Mouse (Mus musculus) liver, postnatal 0 days (tissue): ENCODE results near the gene Arhgef19. TPM values are rescaled to one million over a fixed set of nuclear protein-coding genes. Genes with fewer than 3 reads are reported as not detected.

ENCODE experiments used
- ATAC-seq: fragments of 200-750 bp; cut with Nextera tagmentation; 2 replicates; pipeline ENCODE4 v1.8.0; 2017; ENCODE audit warnings: mild to moderate bottlenecking, moderate library complexity
- DNase-seq: peaks from one replicate; pipeline ENCODE4 v3.0.0-alpha.2; 2016
- H3K27ac ChIP-seq: fragments of 300-500 bp; sonication (generic); 2 replicates; pipeline ENCODE4 v1.5.1; 2014; ENCODE audit warnings: antibody characterized with exemption, moderate library complexity, mild to moderate bottlenecking, low read depth
- H3K27me3 ChIP-seq: fragments of 300-500 bp; sonication (generic); 2 replicates; pipeline ENCODE4 v1.6.1; 2014; ENCODE audit warnings: low read length, control low read depth, mixed read lengths; ENCODE audit not compliant: insufficient read depth
- H3K36me3 ChIP-seq: fragments of 300-500 bp; sonication (generic); replicated peaks from 2 replicates; pipeline ENCODE4 v1.6.1; 2014; ENCODE audit warnings: mild to moderate bottlenecking, control low read depth, low read length, moderate library complexity, mixed read lengths; ENCODE audit not compliant: insufficient read depth
- H3K4me1 ChIP-seq: fragments of 300-500 bp; sonication (generic); 2 replicates; pipeline ENCODE4 v1.6.1; 2014; ENCODE audit warnings: antibody characterized with exemption, mild to moderate bottlenecking, control low read depth; ENCODE audit not compliant: insufficient read depth
- H3K4me2 ChIP-seq: fragments of 300-500 bp; sonication (generic); 2 replicates; pipeline ENCODE4 v1.6.1; 2014; ENCODE audit warnings: low read depth, mild to moderate bottlenecking, low read length, moderate library complexity, mixed read lengths
- H3K4me3 ChIP-seq: fragments of 300-500 bp; sonication (generic); 2 replicates; pipeline ENCODE4 v1.5.1; 2014; ENCODE audit warnings: low read depth, low read length
- H3K9ac ChIP-seq: fragments of 300-500 bp; sonication (generic); replicated peaks from 2 replicates; pipeline ENCODE4 v1.6.1; 2014; ENCODE audit warnings: mild to moderate bottlenecking, moderate library complexity
- H3K9me3 ChIP-seq: fragments of 300-500 bp; sonication (generic); 2 replicates; pipeline ENCODE4 v1.6.1; 2016; ENCODE audit warnings: mild to moderate bottlenecking, control low read depth, low read length, mixed read lengths
- CTCF ChIP-seq: sonication (generic); IDR thresholded peaks from 2 replicates; pipeline ENCODE4 v1.5.1; 2016; ENCODE audit warnings: antibody characterized with exemption, low read depth
- EP300 ChIP-seq: IDR thresholded peaks from 2 replicates; pipeline ENCODE4 v1.6.1; 2016; ENCODE audit warnings: antibody characterized with exemption, low read depth, mild to moderate bottlenecking
- WGBS: fragments of 180-500 bp; shearing (Covaris S2); extraction: QIAGEN DNeasy Blood & Tissue Kit; methylation state at CpG from one replicate; pipeline ENCODE4 v1.1.7; 2014; ENCODE audit not compliant: insufficient replicate concordance; 5-methylcytosine and 5-hydroxymethylcytosine counted together
- polyA plus RNA-seq: library from polyadenylated mRNA; unstranded; fragments of >200 nt; fragmentation: Nextera tagmentation; extraction: Ambion mirVana; gene quantifications from 2 replicates; pipeline ENCODE4 v1.2.1, GENCODE M21; 2015

Gene Arhgef19
- polyA plus RNA-seq, 1 experiment from 2014 or later: 3.0 TPM

DNA sequence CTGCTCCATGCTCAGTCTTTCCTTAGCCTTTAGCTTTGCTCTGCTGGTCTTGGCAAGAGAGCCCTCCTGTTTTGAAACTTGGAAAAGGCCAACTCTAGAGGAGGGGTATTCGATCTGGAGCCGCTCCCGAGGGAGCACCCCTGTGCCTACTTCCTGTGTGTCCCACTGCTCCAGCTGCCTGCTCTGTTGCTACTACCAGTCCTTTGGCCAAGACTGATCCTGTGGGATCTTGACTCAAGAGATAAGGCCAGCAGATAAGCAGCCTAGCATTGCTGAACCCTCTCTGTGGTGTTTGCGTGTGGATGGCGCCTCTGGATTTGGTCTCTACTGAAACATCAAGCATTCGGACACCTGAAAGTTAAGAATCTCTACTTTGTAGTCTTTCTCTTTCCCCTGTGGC, 37.1 kb upstream of the Arhgef19 start:
- 88% methylated on average over 6 of the region's 6 CpGs for WGBS
- H3K4me1 ChIP-seq: no peaks in the 10 kb centered on the region
- H3K9ac ChIP-seq: no peak overlapping the region
- H3K27me3 ChIP-seq: no peaks in the 10 kb centered on the region
- no peak overlapping the region for H3K4me3 ChIP-seq
- H3K27ac ChIP-seq: no peak overlapping the region
- no peak for TF ChIP-seq EP300
- no peak for TF ChIP-seq CTCF
- ATAC-seq: no peak
- H3K4me2 ChIP-seq: no peak overlapping the region
- no peaks in the 10 kb centered on the region for H3K9me3 ChIP-seq
- DNase-seq: no peak
- peaks cover 60% of the 10 kb centered on the region for H3K36me3 ChIP-seq

DNA sequence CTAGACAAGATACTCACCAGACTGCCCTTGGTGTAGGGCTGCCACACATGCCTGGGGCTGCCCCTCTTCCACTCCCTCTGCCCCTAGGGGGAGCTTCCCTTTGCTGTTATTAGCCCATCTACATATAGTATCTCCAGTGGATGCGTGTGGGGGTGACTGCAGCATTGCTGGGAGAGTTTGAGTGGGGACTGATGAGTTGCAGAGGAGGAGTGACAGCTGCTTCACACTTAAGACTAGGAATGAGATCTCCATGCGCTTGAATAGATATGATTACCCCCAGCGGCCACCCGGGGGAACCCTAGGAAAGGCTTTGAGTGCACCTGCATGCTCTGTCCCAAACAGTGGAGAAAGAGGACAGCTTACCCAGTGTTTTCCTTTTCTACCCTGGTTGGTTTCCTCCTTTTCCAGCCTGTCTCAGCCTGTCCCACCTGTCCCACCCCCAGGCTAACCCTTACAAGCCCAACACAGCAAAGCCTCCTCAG, 34.7 kb upstream of the Arhgef19 start:
- H3K27me3 ChIP-seq: no peaks in the 10 kb centered on the region
- TF ChIP-seq CTCF (peak; percentile 48), EP300 (no peak)
- 78% methylated on average over 4 of the region's 4 CpGs for WGBS
- no peak overlapping the region for H3K27ac ChIP-seq
- H3K4me1 ChIP-seq: no peaks in the 10 kb centered on the region
- no peak for DNase-seq
- peaks cover 35% of the 10 kb centered on the region for H3K36me3 ChIP-seq
- H3K9me3 ChIP-seq: no peaks in the 10 kb centered on the region
- ATAC-seq: peak; percentile 12; the same call in 1 of the 2 replicates
- H3K4me2 ChIP-seq: no peak overlapping the region
- H3K4me3 ChIP-seq: no peak overlapping the region
- H3K9ac ChIP-seq: no peak overlapping the region

DNA sequence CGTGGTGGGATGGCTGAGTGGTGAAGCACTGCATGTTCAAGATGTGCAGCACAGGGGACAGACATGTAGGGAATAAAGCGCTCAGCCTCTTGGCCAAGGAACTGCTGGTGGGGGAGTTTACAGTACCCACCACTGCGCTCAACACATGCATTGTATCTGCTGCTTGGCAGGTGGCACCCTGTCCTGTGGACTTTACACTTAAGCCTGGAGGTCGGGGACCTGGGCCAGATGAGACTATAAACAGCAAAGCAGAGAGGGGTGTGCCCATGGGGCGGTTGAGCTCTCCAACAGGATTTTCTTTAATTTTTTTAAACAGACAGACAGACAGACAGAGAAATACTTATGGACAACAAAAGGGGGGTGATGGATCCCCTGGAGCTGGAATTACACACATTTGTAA, 32.2 kb upstream of the Arhgef19 start:
- no peak for TF ChIP-seq CTCF
- TF ChIP-seq EP300: no peak
- Histone ChIP-seq H3K4me1 (0 out of 2 replicates have a peak, but pooled peaks cover 4% of the 10 kb centered on the region), H3K36me3 (peaks cover 13% of the 10 kb centered on the region; the same call in 1 of the 2 replicates), H3K9ac (no peak overlapping the region), H3K4me3 (no peak overlapping the region), H3K27ac (no peak overlapping the region), H3K9me3 (no peaks in the 10 kb centered on the region), H3K27me3 (no peaks in the 10 kb centered on the region), H3K4me2 (no peak overlapping the region)
- peak; percentile 55 for ATAC-seq
- no peak for DNase-seq
- WGBS: 77% methylated on average over 5 of the region's 5 CpGs

DNA sequence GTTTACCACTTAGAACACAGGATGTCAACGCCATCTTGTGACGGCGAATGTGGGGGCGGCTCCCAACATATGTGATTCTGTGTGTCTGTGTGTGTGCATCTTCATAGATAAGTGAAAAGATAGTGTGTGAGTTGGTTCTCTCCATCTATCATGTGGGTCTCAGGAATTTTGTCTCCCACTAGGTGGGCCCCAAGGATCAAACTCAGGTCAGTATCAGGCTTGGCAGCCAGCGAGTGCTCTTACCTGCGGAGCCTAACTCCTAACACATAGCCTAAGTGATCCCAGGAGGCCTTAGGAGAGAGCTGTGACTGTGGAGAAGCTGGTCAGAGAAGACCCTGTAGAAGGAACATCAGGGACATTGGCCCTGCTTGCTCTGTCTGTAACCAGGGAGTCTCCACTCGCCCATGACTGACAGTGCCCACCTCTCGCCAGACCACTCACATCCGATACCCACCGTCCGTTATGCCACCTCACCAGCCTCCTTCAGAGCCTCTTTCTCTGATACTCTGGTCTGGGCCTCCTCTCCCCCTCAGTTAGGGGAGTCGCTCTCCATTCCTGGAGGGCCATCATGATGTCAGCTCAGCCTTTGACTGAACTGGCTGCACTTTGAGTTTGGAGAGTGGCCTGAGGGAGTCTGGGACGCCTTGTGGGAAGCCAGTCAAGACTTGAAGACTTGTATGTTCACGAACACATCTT, 28.6 kb upstream of the Arhgef19 start:
- DNase-seq: no peak
- H3K36me3 ChIP-seq: peaks cover 3% of the 10 kb centered on the region; the same call in 1 of the 2 replicates
- peak overlapping the region; percentile 58 for H3K4me2 ChIP-seq
- H3K9me3 ChIP-seq: no peaks in the 10 kb centered on the region
- peak overlapping the region; percentile 77 for H3K27ac ChIP-seq
- peak overlapping the region; percentile 38 for H3K4me3 ChIP-seq
- 62% methylated on average over 14 of the region's 14 CpGs for WGBS
- H3K27me3 ChIP-seq: no peaks in the 10 kb centered on the region
- no peak for TF ChIP-seq CTCF
- TF ChIP-seq EP300: no peak
- peak overlapping the region; percentile 45 for H3K9ac ChIP-seq
- peaks cover 12% of the 10 kb centered on the region for H3K4me1 ChIP-seq
- ATAC-seq: peak; percentile 67

DNA sequence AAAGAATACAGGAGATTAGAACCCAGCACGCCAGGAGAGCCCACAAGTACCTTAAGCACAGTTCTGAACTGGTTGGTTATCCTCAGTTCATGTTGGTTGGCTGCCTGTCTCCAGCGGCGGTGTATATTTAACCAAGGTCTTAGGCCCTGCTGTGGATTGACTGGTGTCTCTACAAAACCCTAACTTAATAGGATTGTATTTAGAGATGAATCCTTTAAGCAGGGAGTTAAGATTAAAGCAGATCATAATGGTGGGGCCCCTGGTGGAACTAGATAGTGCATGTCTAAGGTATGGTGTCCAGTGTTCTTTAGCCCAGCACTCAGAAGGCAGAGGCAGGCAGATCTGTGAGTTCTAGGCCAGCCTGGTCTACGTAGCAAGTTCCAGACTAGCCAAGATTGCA, 27.7 kb upstream of the Arhgef19 start:
- 88% methylated on average over 4 of the region's 4 CpGs for WGBS
- DNase-seq (no peak), ATAC-seq (no peak)
- Histone ChIP-seq H3K9me3 (no peaks in the 10 kb centered on the region), H3K27ac (no peak overlapping the region), H3K9ac (no peak overlapping the region), H3K4me3 (no peak overlapping the region), H3K4me2 (no peak overlapping the region), H3K27me3 (no peaks in the 10 kb centered on the region), H3K36me3 (peaks cover 3% of the 10 kb centered on the region; the same call in 1 of the 2 replicates), H3K4me1 (peaks cover 12% of the 10 kb centered on the region)
- TF ChIP-seq EP300: no peak
- no peak for TF ChIP-seq CTCF

DNA sequence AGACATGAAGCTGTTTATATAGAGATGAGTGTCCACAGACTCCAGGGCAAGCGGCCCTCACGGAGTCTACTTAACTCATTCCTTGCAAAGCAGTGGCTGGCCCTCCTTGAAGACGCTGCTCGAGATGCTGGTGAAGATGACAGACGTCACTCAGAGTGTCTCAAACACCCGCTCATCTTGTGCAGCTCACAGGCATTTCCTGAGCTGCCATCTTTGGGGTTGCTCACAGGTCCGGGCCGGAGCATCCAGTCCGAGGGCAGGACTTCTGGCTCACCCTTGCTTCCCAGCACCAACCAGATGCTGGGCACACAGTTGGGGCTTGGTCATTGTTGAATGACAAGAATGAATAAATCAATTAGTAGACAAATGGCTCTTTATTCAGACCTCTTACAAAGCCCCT, 26.4 kb upstream of the Arhgef19 start:
- Histone ChIP-seq H3K4me2 (no peak overlapping the region; the same call in 1 of the 2 replicates), H3K4me1 (peaks cover 12% of the 10 kb centered on the region), H3K27me3 (no peaks in the 10 kb centered on the region), H3K36me3 (no peaks in the 10 kb centered on the region), H3K4me3 (no peak overlapping the region), H3K27ac (no peak overlapping the region), H3K9me3 (no peaks in the 10 kb centered on the region), H3K9ac (no peak overlapping the region)
- whole genome bisulfite sequencing: 83% methylated on average over 9 of the region's 9 CpGs
- DNase-seq: no peak
- TF ChIP-seq CTCF (no peak), EP300 (no peak)
- no peak for ATAC-seq
